Mouse (Mus musculus) lung, embryonic 14.5 days (tissue): ENCODE data around the gene Runx2. TPM values are rescaled to one million over a fixed set of nuclear protein-coding genes. Genes with fewer than 3 reads are reported as not detected.

ENCODE experiments used
- ATAC-seq: fragments of 200-750 bp; cut with Nextera tagmentation; 2 replicates; pipeline ENCODE4 v1.8.0; 2017; ENCODE audit warnings: mild to moderate bottlenecking, moderate TSS enrichment, moderate library complexity; ENCODE audit not compliant: insufficient read depth
- DNase-seq: peaks from one replicate; pipeline ENCODE4 v3.0.0-alpha.2; 2015
- H3K27ac ChIP-seq: fragments of 300-500 bp; sonication (generic); 2 replicates; pipeline ENCODE4 v1.5.1; 2014; ENCODE audit warnings: low read depth, mild to moderate bottlenecking, moderate library complexity
- H3K27me3 ChIP-seq: fragments of 300-500 bp; sonication (generic); 2 replicates; pipeline ENCODE4 v1.6.1; 2014; ENCODE audit warnings: low read length, control low read depth; ENCODE audit not compliant: insufficient read depth
- H3K36me3 ChIP-seq: fragments of 300-500 bp; sonication (generic); 2 replicates; pipeline ENCODE4 v1.6.1; 2014; ENCODE audit warnings: control low read depth; ENCODE audit not compliant: insufficient read depth
- H3K4me1 ChIP-seq: fragments of 300-500 bp; sonication (generic); 2 replicates; pipeline ENCODE4 v1.6.1; 2014; ENCODE audit warnings: antibody characterized with exemption, control low read depth; ENCODE audit not compliant: insufficient read depth
- H3K4me2 ChIP-seq: fragments of 300-500 bp; sonication (generic); 2 replicates; pipeline ENCODE4 v1.6.1; 2014; ENCODE audit warnings: mild to moderate bottlenecking
- H3K4me3 ChIP-seq: fragments of 300-500 bp; sonication (generic); 2 replicates; pipeline ENCODE4 v1.5.1; 2014; ENCODE audit warnings: low read depth, low read length
- H3K9ac ChIP-seq: fragments of 300-500 bp; sonication (generic); 2 replicates; pipeline ENCODE4 v1.6.1; 2014
- H3K9me3 ChIP-seq: fragments of 300-500 bp; sonication (generic); 2 replicates; pipeline ENCODE4 v1.6.1; 2016; ENCODE audit warnings: low read depth, low read length, control low read depth
- CTCF ChIP-seq: IDR thresholded peaks from 2 replicates; pipeline ENCODE4 v1.5.1; 2016; ENCODE audit warnings: antibody characterized with exemption, low read depth
- WGBS: fragments of 180-500 bp; shearing (Covaris S2); extraction: QIAGEN DNeasy Blood & Tissue Kit; methylation state at CpG from one replicate; pipeline ENCODE4 v1.1.7; 2014; 5-methylcytosine and 5-hydroxymethylcytosine counted together
- polyA plus RNA-seq: library from polyadenylated mRNA; unstranded; fragments of >200 nt; fragmentation: Nextera tagmentation; extraction: Ambion mirVana; gene quantifications from 2 replicates; pipeline ENCODE4 v1.2.1, GENCODE M21; 2014

The Runx2 gene
- polyA plus RNA-seq, 1 experiment from 2014 or later: 1.3 TPM

GRCm38 (mm10) chr17:44783143-44783542 is 31.5 kb downstream of the Runx2 start:
- no peak for TF ChIP-seq CTCF
- no peak for DNase-seq
- no peak overlapping the region for H3K4me2 ChIP-seq

DNA sequence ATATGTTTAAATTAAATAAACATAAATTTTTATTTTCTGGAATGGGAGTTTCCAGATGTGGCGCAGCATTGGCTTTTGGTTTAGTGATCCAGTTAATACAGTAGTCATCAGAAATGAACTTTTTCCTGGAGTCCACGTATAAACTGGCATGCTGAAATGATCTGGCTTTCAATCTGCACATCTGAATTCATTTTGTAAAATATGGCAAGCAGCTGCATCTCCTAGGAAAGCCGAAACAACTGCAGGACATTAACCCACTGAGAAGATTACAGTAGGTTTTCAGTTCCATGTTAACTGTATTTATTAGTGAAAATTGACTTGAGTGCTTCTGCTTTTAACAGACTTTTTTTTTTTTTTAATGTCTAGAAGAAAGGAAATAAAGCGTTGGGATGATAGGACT is 32.2 kb downstream of the Runx2 start:
- no peak for TF ChIP-seq CTCF
- H3K4me2 ChIP-seq: no peak overlapping the region
- ATAC-seq: no peak
- WGBS: 85% methylated on average over 4 of the region's 4 CpGs
- H3K9ac ChIP-seq: no peak overlapping the region
- H3K36me3 ChIP-seq: no peaks in the 10 kb centered on the region
- no peaks in the 10 kb centered on the region for H3K9me3 ChIP-seq
- no peak overlapping the region for H3K27ac ChIP-seq
- DNase-seq: no peak
- no peaks in the 10 kb centered on the region for H3K27me3 ChIP-seq
- no peak overlapping the region for H3K4me3 ChIP-seq
- no peaks in the 10 kb centered on the region for H3K4me1 ChIP-seq

More at GRCm38 (mm10) chr17:44783143-44783542, 31.5 kb downstream of the Runx2 start:
- Histone ChIP-seq H3K36me3 (no peaks in the 10 kb centered on the region), H3K4me3 (no peak overlapping the region), H3K27me3 (no peaks in the 10 kb centered on the region), H3K9me3 (no peaks in the 10 kb centered on the region), H3K9ac (no peak overlapping the region), H3K27ac (no peak overlapping the region), H3K4me1 (no peaks in the 10 kb centered on the region)
- WGBS: 70% methylated on average over 2 of the region's 2 CpGs
- ATAC-seq: no peak

GRCm38 (mm10) chr17:44780353-44780752 is 34.2 kb downstream of the Runx2 start:
- no peaks in the 10 kb centered on the region for H3K4me1 ChIP-seq
- H3K9ac ChIP-seq: no peak overlapping the region
- no peak overlapping the region for H3K27ac ChIP-seq
- no peaks in the 10 kb centered on the region for H3K9me3 ChIP-seq
- no peak for ATAC-seq
- no peak overlapping the region for H3K4me2 ChIP-seq
- DNase-seq: no peak
- no peaks in the 10 kb centered on the region for H3K27me3 ChIP-seq
- no peaks in the 10 kb centered on the region for H3K36me3 ChIP-seq
- no peak for TF ChIP-seq CTCF
- WGBS: 52% methylated on average over 4 of the region's 4 CpGs
- no peak overlapping the region for H3K4me3 ChIP-seq

- 71% methylated on average over 5 of the region's 5 CpGs for WGBS
- TF ChIP-seq CTCF: no peak
- Histone ChIP-seq H3K4me2 (peak overlapping the region; percentile 76), H3K27me3 (no peaks in the 10 kb centered on the region), H3K27ac (no peak overlapping the region), H3K4me3 (peak overlapping the region; percentile 75), H3K4me1 (no peaks in the 10 kb centered on the region), H3K36me3 (no peaks in the 10 kb centered on the region), H3K9me3 (no peaks in the 10 kb centered on the region), H3K9ac (peak overlapping the region; percentile 15; the same call in 1 of the 2 replicates)
- DNase-seq (peak; percentile 11), ATAC-seq (no peak)
Measured at GRCm38 (mm10) chr17:44778141-44778540, 36.5 kb downstream of the Runx2 start.

DNA sequence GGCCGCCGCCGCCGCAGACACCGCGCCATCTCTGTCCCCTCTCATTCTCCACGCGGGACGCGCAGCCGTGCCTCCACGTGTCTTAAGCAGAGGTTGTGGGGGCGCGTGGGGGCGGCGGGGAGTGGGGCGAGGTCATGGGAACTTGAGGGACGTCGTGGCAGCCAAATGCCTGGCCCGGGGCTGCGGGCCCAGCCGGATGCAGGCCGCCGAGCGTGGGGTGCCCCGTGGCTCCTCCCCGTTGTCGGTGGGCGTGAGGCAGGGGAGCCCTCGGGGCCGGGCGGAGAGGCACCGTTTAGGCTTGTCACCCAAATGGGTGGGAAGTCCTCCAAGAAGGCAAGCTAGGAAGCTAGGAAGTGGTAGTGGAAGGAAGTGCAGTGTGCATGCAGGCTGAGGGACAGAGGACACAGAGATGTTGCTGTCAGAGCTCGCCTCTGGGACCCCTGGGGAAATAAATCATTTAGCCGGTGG is 37.2 kb downstream of the Runx2 start:
- H3K4me2 ChIP-seq: peak overlapping the region; percentile 76
- ATAC-seq (peak; percentile 92), DNase-seq (peak; percentile 80)
- H3K36me3 ChIP-seq: no peaks in the 10 kb centered on the region
- WGBS: 1% methylated on average over 35 of the region's 35 CpGs
- peak overlapping the region; percentile 90 for H3K9ac ChIP-seq
- no peaks in the 10 kb centered on the region for H3K27me3 ChIP-seq
- H3K4me1 ChIP-seq: no peaks in the 10 kb centered on the region
- peak overlapping the region; percentile 90 for H3K27ac ChIP-seq
- peak; percentile 17; the same call in 1 of the 2 replicates for TF ChIP-seq CTCF
- H3K9me3 ChIP-seq: no peaks in the 10 kb centered on the region
- peak overlapping the region; percentile 75 for H3K4me3 ChIP-seq

DNA sequence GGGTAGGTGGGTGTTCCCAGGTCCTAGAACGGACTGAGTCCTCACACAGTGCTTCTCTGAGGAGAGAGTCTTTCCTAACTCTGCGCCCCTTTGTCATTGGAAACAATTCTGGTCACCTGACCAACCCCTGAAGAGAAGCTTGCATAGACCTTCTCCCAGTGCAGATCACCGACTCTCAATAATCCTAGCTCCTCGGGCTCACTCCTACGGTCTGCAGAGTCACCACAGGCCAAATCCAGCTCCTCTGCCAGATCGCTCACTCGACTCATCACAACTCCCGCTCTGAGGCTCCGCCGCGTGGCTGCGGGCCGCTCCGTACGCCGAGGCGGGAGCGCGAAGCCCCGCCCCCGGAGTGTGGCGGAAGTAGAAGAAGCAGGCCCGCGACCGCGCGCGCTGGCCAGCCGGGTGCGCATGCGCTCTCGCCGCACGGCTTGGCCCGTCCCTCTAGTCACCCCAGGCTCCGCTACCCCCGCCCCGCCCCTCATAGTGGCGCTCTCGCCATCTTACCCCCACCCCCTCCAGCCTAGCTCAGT is 37.8 kb downstream of the Runx2 start, which contains the start of gene Supt3:
Gene Supt3, plus strand, starts transcription at position 415 of the 533 bp plus-strand sequence.
- DNase-seq: peak; percentile 99
- Histone ChIP-seq H3K4me2 (peak within 1 kb of the TSS; percentile 76), H3K9ac (peak within 1 kb of the TSS; percentile 90), H3K4me1 (no peaks in the 10 kb centered on the region), H3K36me3 (no peaks in the 10 kb centered on the region), H3K27ac (peak within 1 kb of the TSS; percentile 90), H3K4me3 (peak within 1 kb of the TSS; percentile 75), H3K9me3 (no peaks in the 10 kb centered on the region), H3K27me3 (no peaks in the 10 kb centered on the region)
- under 1% methylated on average over 40 of the region's 40 CpGs for WGBS
- no peak for TF ChIP-seq CTCF
- peak; percentile 97 for ATAC-seq

GRCm38 (mm10) chr17:44772576-44772975 is 42.0 kb downstream of the Runx2 start:
- no peak overlapping the region for H3K4me2 ChIP-seq
- no peaks in the 10 kb centered on the region for H3K36me3 ChIP-seq
- DNase-seq (no peak), ATAC-seq (no peak)
- no peak for TF ChIP-seq CTCF
- no peak overlapping the region for H3K27ac ChIP-seq
- H3K9ac ChIP-seq: no peak overlapping the region
- H3K4me3 ChIP-seq: no peak overlapping the region
- no peaks in the 10 kb centered on the region for H3K27me3 ChIP-seq
- no peaks in the 10 kb centered on the region for H3K9me3 ChIP-seq
- WGBS: 91% methylated on average over 2 of the region's 2 CpGs
- H3K4me1 ChIP-seq: no peaks in the 10 kb centered on the region
